Mouse (Mus musculus): ENCODE measurements at regions not wholly inside any gene's neighbourhood (a gene's known extent, or its start where the extent isn't known, plus 50 kb on each side); places are given as distances from the start of the nearest gene placed in this dataset.

- DNase-seq (ENCODE audit: low spot score): no peak
Observed at GRCm38 (mm10) chr2:83224018-83224417, 280.6 kb downstream of the Fsip2 start.

GRCm38 (mm10) chr2:83226198-83226597 lies 282.8 kb downstream of the Fsip2 start:
- no peak for DNase-seq (ENCODE audit: low spot score)

GRCm38 (mm10) chr2:83251173-83252101 lies 308.0 kb downstream of the Fsip2 start:
- DNase-seq (ENCODE audit: low spot score): no peak

- DNase-seq (ENCODE audit: low spot score): no peak
Observed at GRCm38 (mm10) chr2:83256811-83257321, 313.4 kb downstream of the Fsip2 start.

- DNase-seq (ENCODE audit: low spot score): no peak
Observed at GRCm38 (mm10) chr2:83258613-83259012, 315.2 kb downstream of the Fsip2 start.

- DNase-seq (ENCODE audit: low spot score): no peak
Observed at GRCm38 (mm10) chr2:83303515-83303914, 340.7 kb upstream of the Zc3h15 start.

GRCm38 (mm10) chr2:83332056-83332769 lies 312.0 kb upstream of the Zc3h15 start:
- DNase-seq (ENCODE audit: low spot score): no peak

- peak; percentile 36 for DNase-seq (ENCODE audit: low spot score)
Observed at GRCm38 (mm10) chr2:83332770-83333157, 311.5 kb upstream of the Zc3h15 start.

- peak; percentile 18 for DNase-seq (ENCODE audit: low spot score)
Observed at GRCm38 (mm10) chr2:83337364-83337763, 306.9 kb upstream of the Zc3h15 start.

- no peak for DNase-seq (ENCODE audit: low spot score)
Observed at GRCm38 (mm10) chr2:83340168-83340567, 304.1 kb upstream of the Zc3h15 start.

Data from adipocyte (in vitro differentiated cells).